Mouse (Mus musculus) spleen, adult 2 months (tissue): ENCODE measurements around the gene Ermap. TPM values are rescaled to one million over a fixed set of nuclear protein-coding genes. Genes with fewer than 3 reads are reported as not detected.

Experiments used
- DNase-seq, 2 experiments: peaks; one replicate each; pipeline versions ENCODE4 v3.0.0 to v3.0.0-alpha.2; 2012 to 2021; ENCODE audit warnings: low spot score in 2 of 2, low read depth in 1 of 2
- H3K27ac ChIP-seq: fragments of 200-500 bp; 2 replicates; pipeline ENCODE4 v1.5.1; 2012; ENCODE audit warnings: low read length, inconsistent platforms; ENCODE audit not compliant: insufficient read depth
- H3K27me3 ChIP-seq: fragments of 200-500 bp; 2 replicates; pipeline ENCODE4 v1.6.1; 2012; ENCODE audit warnings: mild to moderate bottlenecking, moderate library complexity, low read length, inconsistent platforms; ENCODE audit not compliant: control insufficient read depth, insufficient read depth
- H3K36me3 ChIP-seq: fragments of 200-500 bp; 2 replicates; pipeline ENCODE4 v1.6.1; 2012; ENCODE audit warnings: mild to moderate bottlenecking, low read length, inconsistent platforms; ENCODE audit not compliant: control insufficient read depth, insufficient read depth
- H3K4me1 ChIP-seq: fragments of 200-500 bp; 2 replicates; pipeline ENCODE4 v1.6.1; 2011; ENCODE audit warnings: inconsistent platforms; ENCODE audit not compliant: control insufficient read depth, insufficient read depth, insufficient read length
- H3K4me3 ChIP-seq: fragments of 200-500 bp; 2 replicates; pipeline ENCODE4 v1.5.1; 2011; ENCODE audit warnings: mild to moderate bottlenecking, inconsistent platforms; ENCODE audit not compliant: insufficient read depth, insufficient read length; ENCODE audit errors: extremely low read depth
- CTCF ChIP-seq: fragments of 200-500 bp; IDR thresholded peaks from 2 replicates; pipeline ENCODE4 v1.5.1; 2011; ENCODE audit warnings: mild to moderate bottlenecking, inconsistent platforms; ENCODE audit not compliant: insufficient read depth, insufficient read length, insufficient replicate concordance; ENCODE audit errors: extremely low read depth
- POLR2A ChIP-seq: fragments of 200-500 bp; IDR thresholded peaks from 2 replicates; pipeline ENCODE4 v1.6.1; 2011; ENCODE audit warnings: low read depth, low read length, inconsistent platforms
- WGBS: fragments of 180-500 bp; shearing (Covaris S2); methylation state at CpG from one replicate; pipeline ENCODE4 v1.1.7; 2018; 5-methylcytosine and 5-hydroxymethylcytosine counted together
- polyA plus RNA-seq: library from polyadenylated mRNA; depleted of rRNA; stranded (reverse); fragments of >200 nt; gene quantifications from 2 replicates; pipeline ENCODE4 v1.2.3, GENCODE M21; 2012

Ermap gene
- polyA plus RNA-seq, 1 experiment: 53.8 TPM

DNA sequence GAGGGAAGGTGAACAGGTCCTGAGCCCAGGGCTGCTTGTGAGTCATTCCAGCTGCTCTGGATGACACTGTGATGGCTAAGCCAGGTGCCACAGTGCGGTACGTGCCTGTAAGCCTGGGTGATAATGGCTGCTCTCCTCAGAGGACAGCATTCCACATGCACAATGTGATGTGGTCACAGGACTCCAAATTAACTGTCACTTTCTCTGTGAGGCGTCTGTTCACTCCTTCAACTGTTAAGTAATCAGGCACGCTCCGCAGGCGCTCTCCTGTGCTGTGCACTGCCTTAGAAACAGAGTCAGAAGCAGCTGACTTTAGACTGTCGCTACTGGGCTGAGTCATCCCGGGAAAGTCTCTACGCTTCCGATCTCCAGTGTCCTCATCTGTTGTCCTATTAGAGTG is 48.6 kb downstream of the Ermap start:
- Histone ChIP-seq H3K4me3 (no peak overlapping the region), H3K27me3 (no peaks in the 10 kb centered on the region), H3K36me3 (peaks cover 7% of the 10 kb centered on the region), H3K27ac (no peak overlapping the region), H3K4me1 (no peaks in the 10 kb centered on the region; the same call in 1 of the 2 replicates)
- whole genome bisulfite sequencing: 88% methylated on average over 10 of the region's 10 CpGs
- no peak for DNase-seq
- TF ChIP-seq POLR2A (no peak), CTCF (no peak)

DNA sequence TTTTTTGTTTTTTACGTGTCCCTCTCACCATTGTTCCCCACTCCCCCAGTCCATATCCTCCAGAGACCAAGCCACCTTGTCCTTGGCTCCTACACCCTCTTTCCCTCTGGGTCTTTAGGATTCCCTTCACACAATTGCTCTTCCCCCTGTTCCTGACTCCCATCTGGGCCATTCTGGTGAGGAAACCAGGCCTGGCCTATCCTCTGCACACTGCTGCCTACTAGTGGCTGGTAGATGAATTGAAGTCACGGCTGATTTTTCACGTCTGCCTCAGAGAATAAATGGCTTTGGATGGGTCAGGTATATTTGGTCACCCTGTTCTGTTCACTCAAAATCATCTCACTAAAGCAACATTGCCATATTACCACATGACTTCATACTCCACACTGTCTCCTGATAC is 49.7 kb downstream of the Ermap start:
- H3K4me1 ChIP-seq: no peaks in the 10 kb centered on the region; the same call in 1 of the 2 replicates
- H3K27me3 ChIP-seq: no peaks in the 10 kb centered on the region
- 55% methylated on average over 3 of the region's 3 CpGs for WGBS
- TF ChIP-seq POLR2A (no peak), CTCF (peak; percentile 65; the same call in 1 of the 2 replicates)
- peak in 1 of 2 experiments; percentile 54 for DNase-seq
- no peak overlapping the region for H3K4me3 ChIP-seq
- H3K36me3 ChIP-seq: peaks cover 17% of the 10 kb centered on the region
- H3K27ac ChIP-seq: peak overlapping the region; percentile 56

DNA sequence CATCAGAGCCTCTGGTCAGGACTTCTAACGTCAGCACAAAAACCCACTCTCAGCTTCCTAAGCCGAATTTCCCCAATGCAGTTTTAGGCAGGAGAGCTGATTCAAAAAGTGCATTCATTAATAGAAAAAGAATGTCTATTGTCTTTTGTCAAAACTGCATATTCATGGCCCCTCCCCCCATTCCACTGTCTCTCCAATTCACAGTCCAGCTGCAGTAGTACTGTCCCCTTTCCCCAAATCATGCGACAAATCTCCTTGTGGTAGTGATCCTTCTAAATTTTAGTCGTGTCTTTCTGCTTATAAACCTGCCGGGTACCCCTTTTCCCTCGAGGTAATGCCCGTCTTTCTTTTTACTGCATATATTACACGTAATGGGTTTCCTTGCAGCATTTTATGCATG is 51.0 kb downstream of the Ermap start:
- no peak for DNase-seq
- H3K27ac ChIP-seq: no peak overlapping the region
- no peak overlapping the region for H3K4me3 ChIP-seq
- H3K36me3 ChIP-seq: peaks cover 29% of the 10 kb centered on the region
- H3K4me1 ChIP-seq: no peaks in the 10 kb centered on the region; the same call in 1 of the 2 replicates
- H3K27me3 ChIP-seq: no peaks in the 10 kb centered on the region
- TF ChIP-seq POLR2A: no peak
- no peak for TF ChIP-seq CTCF
- 82% methylated on average over 8 of the region's 8 CpGs for WGBS

DNA sequence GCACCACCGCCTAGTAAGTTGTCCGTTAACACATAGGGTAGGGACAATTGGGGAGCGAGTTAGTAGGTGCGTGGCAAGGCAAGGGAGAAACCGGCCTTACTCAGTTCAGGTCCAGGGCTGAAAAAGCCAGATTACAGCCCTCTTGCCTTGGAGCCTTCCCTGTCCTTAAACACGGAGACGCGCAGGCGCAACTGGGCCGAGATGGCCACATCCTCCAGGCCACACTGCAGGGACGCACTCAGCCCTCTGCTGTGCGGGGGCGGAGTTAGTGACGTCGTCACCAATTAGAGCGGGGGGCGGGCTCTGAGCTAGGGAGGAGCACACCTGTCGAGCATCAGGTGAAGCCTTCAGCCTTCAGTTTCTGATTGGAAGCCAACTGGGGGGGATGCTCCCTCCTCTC is 51.6 kb downstream of the Ermap start:
- TF ChIP-seq CTCF (no peak), POLR2A (no peak)
- 93% methylated on average over 18 of the region's 18 CpGs for WGBS
- Histone ChIP-seq H3K27me3 (no peaks in the 10 kb centered on the region), H3K4me3 (no peak overlapping the region), H3K36me3 (peaks cover 35% of the 10 kb centered on the region), H3K4me1 (no peaks in the 10 kb centered on the region; the same call in 1 of the 2 replicates), H3K27ac (no peak overlapping the region)
- no peak for DNase-seq

DNA sequence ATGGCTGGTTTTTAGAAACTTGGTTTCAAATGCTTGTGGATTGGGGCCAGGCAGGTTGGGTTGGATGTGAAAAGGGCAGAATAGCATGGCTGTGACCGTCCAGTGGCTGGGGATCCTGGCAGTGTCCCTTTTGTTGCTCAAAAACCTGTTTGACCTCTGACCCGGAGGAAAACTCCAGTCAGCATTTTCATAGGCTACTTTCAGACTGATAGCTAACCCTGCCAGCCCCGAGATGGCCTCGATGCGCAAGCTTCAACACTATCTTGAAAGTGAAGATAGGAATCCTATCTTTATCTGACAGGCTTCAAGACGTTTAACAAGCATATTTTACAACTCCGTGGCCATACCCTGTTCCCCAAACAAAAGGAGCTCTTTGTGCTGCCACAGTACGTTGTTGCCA is 52.5 kb downstream of the Ermap start:
- TF ChIP-seq POLR2A (no peak), CTCF (no peak)
- Histone ChIP-seq H3K36me3 (peaks cover 43% of the 10 kb centered on the region), H3K27ac (no peak overlapping the region), H3K4me1 (no peaks in the 10 kb centered on the region; the same call in 1 of the 2 replicates), H3K27me3 (no peaks in the 10 kb centered on the region), H3K4me3 (no peak overlapping the region)
- WGBS: 87% methylated on average over 8 of the region's 8 CpGs
- DNase-seq: no peak

DNA sequence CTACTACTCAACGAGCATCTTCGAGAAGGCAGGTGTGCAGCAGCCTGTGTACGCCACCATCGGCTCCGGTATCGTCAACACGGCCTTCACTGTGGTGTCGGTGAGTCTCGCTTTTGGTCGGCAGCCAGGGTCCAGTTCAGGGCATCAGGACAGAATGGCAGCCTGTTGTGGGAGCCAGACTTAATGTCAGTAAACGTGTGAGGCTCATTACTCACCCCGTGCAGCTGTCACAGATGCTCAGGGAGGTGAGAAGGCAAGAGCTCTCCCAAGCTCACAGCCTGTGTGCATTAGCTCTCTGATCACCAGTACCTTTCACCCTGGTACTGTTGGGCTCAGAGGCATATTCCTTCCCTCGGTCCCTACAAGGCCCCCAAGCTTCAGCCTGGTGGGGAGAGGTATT is 56.0 kb downstream of the Ermap start:
- no peak overlapping the region for H3K27ac ChIP-seq
- peaks cover 16% of the 10 kb centered on the region; the same call in 1 of the 2 replicates for H3K4me1 ChIP-seq
- TF ChIP-seq CTCF (no peak), POLR2A (no peak)
- H3K36me3 ChIP-seq: peaks cover 46% of the 10 kb centered on the region
- H3K27me3 ChIP-seq: no peaks in the 10 kb centered on the region
- no peak overlapping the region for H3K4me3 ChIP-seq
- no peak for DNase-seq
- WGBS: 96% methylated on average over 13 of the region's 13 CpGs

DNA sequence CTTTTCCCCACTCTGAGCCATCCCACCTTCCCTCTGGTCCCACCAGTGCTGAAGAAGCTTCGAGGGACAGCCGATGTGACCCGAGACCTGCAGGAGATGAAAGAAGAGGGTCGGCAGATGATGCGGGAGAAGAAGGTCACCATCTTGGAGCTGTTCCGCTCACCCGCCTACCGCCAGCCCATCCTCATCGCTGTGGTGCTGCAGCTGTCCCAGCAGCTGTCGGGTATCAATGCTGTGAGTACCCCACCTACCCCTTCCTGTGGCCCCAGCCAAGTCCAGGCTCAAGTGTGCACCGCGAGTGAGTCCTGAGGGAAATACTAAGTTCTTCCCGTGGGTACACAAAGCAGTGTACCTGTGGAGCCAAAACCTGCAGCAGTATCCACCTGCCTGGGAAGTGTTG is 56.5 kb downstream of the Ermap start:
- DNase-seq: no peak
- Histone ChIP-seq H3K27me3 (no peaks in the 10 kb centered on the region), H3K27ac (no peak overlapping the region), H3K36me3 (peaks cover 46% of the 10 kb centered on the region), H3K4me1 (peaks cover 20% of the 10 kb centered on the region; the same call in 1 of the 2 replicates), H3K4me3 (no peak overlapping the region)
- WGBS: 90% methylated on average over 13 of the region's 13 CpGs
- TF ChIP-seq POLR2A: no peak
- TF ChIP-seq CTCF: no peak
